Comparison of ENCODE assay signal across 10 mouse cellular contexts in genomic region chr16:38368336-38368735, GRCm38 (mm10). TPM values are rescaled to one million over a fixed set of nuclear protein-coding genes. Genes with fewer than 3 reads are reported as not detected.
DNase-seq lines count a peak whose midpoint lies in the region; ATAC-seq lines count a peak whose summit lies in the region.
"Had no signal": no experiment of that assay in that cellular context is flagged by ENCODE, and none has a peak within 500 bp of the region (broad histone marks: within the 10 kb centered on the region; RNA-seq: fewer than 3 reads in every experiment).

No protein-coding gene starts in this region.

- peak; percentile 24 for DNase-seq in gastrocnemius, adult 18-20 months (ENCODE audit: low spot score)
- DNase-seq in gastrocnemius, postnatal 10 days, result no peak
- peak; percentile 62 for DNase-seq in MN1 (ENCODE audit: low spot score)
- DNase-seq in frontal cortex, postnatal 25 days (ENCODE audit: low spot score in 2 of 2), result peak; percentile 33 to 62
- peak; percentile 74 to 91 for DNase-seq in left cerebral cortex, adult 9 months (ENCODE audit: low spot score in 2 of 2)
- no peak for DNase-seq in kidney, postnatal 14 days
- DNase-seq in testis, postnatal 14 days (ENCODE audit: low spot score), result no peak

- no peak for ATAC-seq in erythroblast, adult 5-6 weeks (replicated peaks; ENCODE audit: low FRiP score, poor library complexity, severe bottlenecking)

RNA-seq across cellular contexts. Expression of gene Popdc2, which starts 6.3 kb away (rescaled TPM):
- total RNA-seq in gastrocnemius, adult 18-20 months (2021), result 10 to 100 TPM; 51.5 to 55.8 TPM
- 10 to 100 TPM; 56.0 to 67.3 TPM for total RNA-seq in gastrocnemius, postnatal 10 days (2021)
- total RNA-seq in erythroblast, adult 5-6 weeks (2015; ENCODE audit: low replicate concordance), result 24.9 and 26.5 TPM in 2 replicates
- total RNA-seq in erythroblast, adult 5-6 weeks (2017; ENCODE audit: low replicate concordance), result 6.2 and 14.2 TPM in 2 replicates

RNA-seq across cellular contexts. Expression of gene Gm21987, which starts 21.5 kb away (rescaled TPM):
- total RNA-seq in gastrocnemius, adult 18-20 months (2021), result not detected
- total RNA-seq in gastrocnemius, postnatal 10 days (2021), result not detected
- total RNA-seq in erythroblast, adult 5-6 weeks (2015; ENCODE audit: low replicate concordance), result not detected in 2 replicates
- total RNA-seq in erythroblast, adult 5-6 weeks (2017; ENCODE audit: low replicate concordance), result not detected in 2 replicates
- total RNA-seq: ES-E14; gastrocnemius, postnatal 36 days had no signal

RNA-seq across cellular contexts. Expression of gene Cox17, which starts 21.5 kb away (rescaled TPM):
- 100 to 1,000 TPM; 176 to 177 TPM for total RNA-seq in gastrocnemius, adult 18-20 months (2021)
- total RNA-seq in gastrocnemius, postnatal 10 days (2021), result 100 to 1,000 TPM; 127 to 139 TPM
- 53.5 and 84.5 TPM in 2 replicates for total RNA-seq in erythroblast, adult 5-6 weeks (2015; ENCODE audit: low replicate concordance)
- 93.1 and 317 TPM in 2 replicates for total RNA-seq in erythroblast, adult 5-6 weeks (2017; ENCODE audit: low replicate concordance)

RNA-seq across cellular contexts. Expression of gene Maats1, which starts 26.4 kb away (rescaled TPM):
- not detected for total RNA-seq in gastrocnemius, adult 18-20 months (2021)
- total RNA-seq in gastrocnemius, postnatal 10 days (2021), result under 1 TPM in 1 of 2 experiments, not detected in 1; 0.11 TPM
- 0.42 TPM in 1 of 2 replicates, not detected in the other for total RNA-seq in erythroblast, adult 5-6 weeks (2015; ENCODE audit: low replicate concordance)
- not detected in 2 replicates for total RNA-seq in erythroblast, adult 5-6 weeks (2017; ENCODE audit: low replicate concordance)
- total RNA-seq: gastrocnemius, postnatal 36 days had no signal

Comparison
In these comparisons a context has a peak if more than half of its experiments do, and no peak if none do; other contexts are left out.
1. DNase-seq: peak in gastrocnemius, adult 18-20 months (single experiment), MN1 (single experiment), frontal cortex, postnatal 25 days (2 of 2) and left cerebral cortex, adult 9 months (2 of 2); none in gastrocnemius, postnatal 10 days (single experiment), kidney, postnatal 14 days (single experiment) and testis, postnatal 14 days (single experiment).